Mouse (Mus musculus) liver, postnatal 0 days (tissue): Measurements from ENCODE around the gene Rgs7.

Experiments used
- CTCF ChIP-seq: sonication (generic); IDR thresholded peaks from 2 replicates; pipeline ENCODE4 v1.5.1; 2016; ENCODE audit warnings: antibody characterized with exemption, low read depth
- EP300 ChIP-seq: IDR thresholded peaks from 2 replicates; pipeline ENCODE4 v1.6.1; 2016; ENCODE audit warnings: antibody characterized with exemption, low read depth, mild to moderate bottlenecking

DNA sequence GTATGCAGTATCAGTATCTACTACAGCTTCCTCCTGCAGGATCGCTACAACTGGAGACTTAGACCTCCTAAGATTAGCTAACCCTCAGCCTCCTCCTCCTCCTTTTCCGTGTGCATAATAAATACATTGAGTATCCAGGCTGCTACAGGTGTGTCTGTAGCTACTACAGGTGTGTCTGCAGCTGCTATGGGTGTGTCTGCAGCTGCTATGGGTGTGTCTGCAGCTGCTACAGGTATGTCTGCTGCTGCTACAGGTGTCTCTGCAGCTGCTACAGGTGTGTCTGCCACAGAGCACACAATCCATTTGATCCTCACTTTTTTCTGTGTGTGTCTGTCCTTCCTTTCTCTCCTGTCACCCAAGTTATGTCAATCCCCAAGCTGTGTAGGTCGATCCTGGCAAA, 19.9 kb upstream of the Rgs7 start:
- TF ChIP-seq CTCF (no peak), EP300 (no peak)
